Mouse (Mus musculus): ENCODE measurements at regions not wholly inside any gene's neighbourhood (a gene's known extent, or its start where the extent isn't known, plus 50 kb on each side); places are given as distances from the start of the nearest gene placed in this dataset.

DNA sequence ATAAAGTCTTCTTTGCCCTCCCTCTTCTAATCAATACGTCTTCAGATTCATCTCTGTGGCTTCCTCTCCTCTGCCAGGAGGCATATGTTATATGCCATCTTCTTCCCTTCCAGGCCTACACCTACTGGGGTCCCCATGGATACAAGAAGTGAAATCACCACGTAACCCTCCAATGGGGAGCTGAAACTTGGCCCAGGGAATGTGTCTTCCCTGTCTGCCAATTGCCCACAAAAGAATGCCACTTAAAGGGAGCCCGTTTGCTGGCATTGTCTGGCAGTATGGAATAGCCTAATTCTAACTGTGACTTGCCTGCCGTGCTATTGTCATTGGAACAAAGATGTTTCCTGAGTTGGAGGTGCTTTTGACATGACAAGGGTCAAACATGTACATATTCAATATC, 69.5 kb upstream of the Xylt1 start:
- no peak overlapping the region for H3K4me3 ChIP-seq
- H3K4me2 ChIP-seq, result no peak overlapping the region
- ATAC-seq (ENCODE audit: low FRiP score), result no peak
- no peak overlapping the region for H3K27ac ChIP-seq
- H3K4me1 ChIP-seq (replicated peaks), result no peaks in the 10 kb centered on the region
- H3K36me3 ChIP-seq, result no peaks in the 10 kb centered on the region
- no peaks in the 10 kb centered on the region for H3K9me3 ChIP-seq
- WGBS, result 31% methylated on average over 4 of the region's 4 CpGs
- H3K27me3 ChIP-seq, result no peaks in the 10 kb centered on the region
- H3K9ac ChIP-seq, result no peak overlapping the region

GRCm38 (mm10) chr7:117316126-117316805, 64.5 kb upstream of the Xylt1 start:
- H3K4me3 ChIP-seq, result no peak overlapping the region
- no peak overlapping the region for H3K4me2 ChIP-seq
- no peaks in the 10 kb centered on the region for H3K9me3 ChIP-seq
- no peaks in the 10 kb centered on the region for H3K27me3 ChIP-seq
- peaks cover 9% of the 10 kb centered on the region; the same call in 1 of the 2 replicates for H3K4me1 ChIP-seq (replicated peaks)
- no peak overlapping the region for H3K27ac ChIP-seq
- H3K36me3 ChIP-seq, result no peaks in the 10 kb centered on the region
- WGBS, result 73% methylated on average over 5 of the region's 5 CpGs
- no peak for ATAC-seq (ENCODE audit: low FRiP score)
- no peak overlapping the region for H3K9ac ChIP-seq

DNA sequence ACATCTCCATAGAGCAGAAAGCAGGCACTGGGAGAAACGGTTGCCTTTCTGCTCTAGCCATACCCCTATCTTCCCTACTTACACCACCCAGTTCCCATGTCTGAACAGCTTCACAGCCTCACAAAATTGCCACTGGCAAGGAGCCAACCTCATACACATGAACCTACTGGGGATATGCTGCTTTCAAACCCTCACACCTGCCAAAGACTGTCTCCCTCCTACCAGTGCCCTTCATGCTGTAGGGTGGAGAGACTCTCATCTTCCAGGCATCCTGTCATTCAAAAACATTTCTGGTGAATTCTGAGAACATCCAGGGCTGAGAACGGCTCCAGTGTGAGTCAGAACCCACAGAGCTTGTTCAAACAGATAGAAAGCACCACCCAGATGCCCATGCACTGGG, 63.4 kb upstream of the Xylt1 start:
- no peaks in the 10 kb centered on the region for H3K9me3 ChIP-seq
- H3K4me2 ChIP-seq, result no peak overlapping the region
- H3K4me3 ChIP-seq, result no peak overlapping the region
- WGBS, result 76% methylated on average over 2 of the region's 2 CpGs
- H3K36me3 ChIP-seq, result no peaks in the 10 kb centered on the region
- no peak overlapping the region for H3K27ac ChIP-seq
- no peaks in the 10 kb centered on the region for H3K27me3 ChIP-seq
- H3K9ac ChIP-seq, result no peak overlapping the region
- no peak for ATAC-seq (ENCODE audit: low FRiP score)
- H3K4me1 ChIP-seq (replicated peaks), result peaks cover 9% of the 10 kb centered on the region; the same call in 1 of the 2 replicates

- Histone ChIP-seq H3K4me3 (no peak overlapping the region), H3K9ac (no peak overlapping the region), H3K9me3 (no peaks in the 10 kb centered on the region), H3K27ac (no peak overlapping the region), H3K27me3 (no peaks in the 10 kb centered on the region), H3K4me1 (replicated peaks) (peaks cover 9% of the 10 kb centered on the region; the same call in 1 of the 2 replicates), H3K36me3 (no peaks in the 10 kb centered on the region), H3K4me2 (no peak overlapping the region)
- WGBS, result 75% methylated on average over 6 of the region's 6 CpGs
- ATAC-seq (ENCODE audit: low FRiP score), result no peak
These were observed 60.2 kb upstream of the Xylt1 start for GRCm38 (mm10) chr7:117320552-117320951.

All from hindbrain, embryonic 13.5 days (tissue).